Mouse (Mus musculus): ENCODE data around the gene Osmr.

DNA sequence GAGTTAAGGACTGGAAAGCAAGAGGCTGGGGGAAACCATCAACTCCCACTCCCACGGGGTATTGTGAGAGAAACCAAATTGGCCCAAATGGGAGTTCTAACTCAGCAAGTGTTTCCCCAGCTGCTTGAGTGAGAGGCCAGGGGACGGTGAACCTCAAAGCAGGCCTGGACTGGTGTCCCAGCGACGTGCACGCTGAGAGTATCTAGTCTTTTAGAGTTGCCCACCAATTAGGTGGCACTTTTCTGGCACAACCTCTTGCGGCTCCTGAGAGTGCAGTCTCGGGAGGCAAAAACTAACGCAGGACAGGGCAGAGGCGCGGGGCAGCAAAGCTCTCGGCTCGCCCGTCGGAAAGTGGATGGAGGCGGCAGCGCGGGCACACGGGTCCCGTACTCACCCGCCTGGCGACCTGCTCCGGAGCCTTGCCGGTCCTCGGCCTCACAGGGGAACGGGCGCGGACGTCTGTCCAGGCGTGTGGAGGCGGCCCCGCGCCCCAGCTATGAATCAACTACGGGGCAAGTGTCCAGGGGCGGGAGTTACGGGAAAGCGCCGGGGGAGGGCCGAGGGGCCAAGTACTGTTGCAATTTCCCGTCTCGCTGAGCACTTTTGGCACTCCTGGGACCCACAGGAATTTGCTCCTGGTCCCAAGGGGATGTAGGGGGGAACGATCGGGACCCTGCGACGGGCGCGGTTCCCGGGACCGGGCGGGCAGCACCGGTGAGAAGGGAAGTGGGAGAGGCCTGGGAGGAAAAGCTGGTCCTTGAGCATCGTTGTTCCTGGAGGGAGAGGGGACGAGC lies 765 bp downstream of the Osmr start:
- TF ChIP-seq CTCF (IDR thresholded peaks at IDR 0.05; ENCODE audit: insufficient read depth, low read length) (no peak), POLR2A (IDR thresholded peaks at IDR 0.05; ENCODE audit: borderline replicate concordance, extremely low read depth, low read depth, low read length) (peak; percentile 75; the same call in 1 of the 2 replicates)

Measured in lung, adult 2 months (tissue).